Mouse (Mus musculus): Measurements from ENCODE around the gene Amigo3. TPM values are rescaled to one million over a fixed set of nuclear protein-coding genes. Genes with fewer than 3 reads are reported as not detected.

Gene Amigo3
- polyA plus RNA-seq, 1 experiment from 2014 or later: 5.0 TPM

DNA sequence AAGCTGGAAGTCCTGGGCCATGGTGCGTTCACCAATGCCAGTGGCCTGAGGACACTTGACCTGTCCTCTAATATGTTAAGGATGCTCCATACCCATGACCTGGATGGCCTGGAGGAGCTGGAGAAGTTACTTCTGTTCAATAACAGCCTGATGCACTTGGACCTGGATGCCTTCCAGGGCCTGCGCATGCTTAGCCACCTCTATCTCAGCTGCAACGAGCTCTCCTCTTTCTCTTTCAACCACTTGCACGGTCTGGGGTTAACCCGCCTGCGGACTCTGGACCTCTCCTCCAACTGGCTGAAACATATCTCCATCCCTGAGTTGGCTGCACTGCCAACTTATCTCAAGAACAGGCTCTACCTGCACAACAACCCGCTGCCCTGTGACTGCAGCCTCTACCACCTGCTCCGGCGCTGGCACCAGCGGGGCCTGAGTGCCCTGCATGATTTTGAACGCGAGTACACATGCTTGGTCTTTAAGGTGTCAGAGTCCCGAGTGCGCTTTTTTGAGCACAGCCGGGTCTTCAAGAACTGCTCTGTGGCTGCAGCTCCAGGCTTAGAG is 786 bp downstream of the Amigo3 start:
- Histone ChIP-seq H3K27ac (replicated peaks) (peak overlapping the region; percentile 75), H3K9me3 (replicated peaks) (no peaks in the 10 kb centered on the region), H3K4me1 (peaks cover 24% of the 10 kb centered on the region), H3K4me3 (replicated peaks) (no peak overlapping the region), H3K36me3 (peaks cover 68% of the 10 kb centered on the region), H3K27me3 (no peaks in the 10 kb centered on the region), H3K9ac (no peak overlapping the region), H3K4me2 (replicated peaks) (peak overlapping the region; percentile 44; the same call in 1 of the 2 replicates)
- WGBS: 93% methylated on average over 15 of the region's 15 CpGs
- no peak for ATAC-seq (ENCODE audit: insufficient number of reproducible peaks, low FRiP score, low TSS enrichment, low read depth)

DNA sequence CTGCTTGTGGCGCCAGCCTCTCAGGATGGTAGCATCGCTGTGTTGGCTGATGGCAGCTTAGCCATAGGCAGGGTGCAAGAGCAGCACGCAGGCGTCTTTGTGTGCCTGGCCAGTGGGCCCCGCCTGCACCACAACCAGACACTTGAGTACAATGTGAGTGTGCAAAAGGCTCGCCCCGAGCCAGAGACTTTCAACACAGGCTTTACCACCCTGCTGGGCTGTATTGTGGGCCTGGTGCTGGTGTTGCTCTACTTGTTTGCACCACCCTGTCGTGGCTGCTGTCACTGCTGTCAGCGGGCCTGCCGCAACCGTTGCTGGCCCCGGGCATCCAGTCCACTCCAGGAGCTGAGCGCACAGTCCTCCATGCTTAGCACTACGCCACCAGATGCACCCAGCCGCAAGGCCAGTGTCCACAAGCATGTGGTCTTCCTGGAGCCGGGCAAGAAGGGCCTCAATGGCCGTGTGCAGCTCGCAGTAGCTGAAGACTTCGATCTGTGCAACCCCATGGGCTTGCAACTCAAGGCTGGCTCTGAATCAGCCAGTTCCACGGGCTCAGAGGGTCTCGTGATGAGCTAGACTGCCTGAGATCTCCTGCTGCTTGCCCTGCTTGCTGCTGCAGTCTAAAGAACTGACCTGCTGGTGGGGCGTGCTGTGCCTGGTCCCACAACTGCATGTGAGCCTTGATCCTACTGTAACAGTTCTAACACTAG is 1.5 kb downstream of the Amigo3 start:
- Histone ChIP-seq H3K27me3 (no peaks in the 10 kb centered on the region), H3K4me1 (peaks cover 24% of the 10 kb centered on the region), H3K4me3 (replicated peaks) (no peak overlapping the region), H3K27ac (replicated peaks) (no peak overlapping the region; the same call in 1 of the 2 replicates), H3K9ac (no peak overlapping the region), H3K9me3 (replicated peaks) (no peaks in the 10 kb centered on the region), H3K4me2 (replicated peaks) (no peak overlapping the region), H3K36me3 (peaks cover 75% of the 10 kb centered on the region)
- no peak for ATAC-seq (ENCODE audit: insufficient number of reproducible peaks, low FRiP score, low TSS enrichment, low read depth)
- 89% methylated on average over 22 of the region's 22 CpGs for WGBS

DNA sequence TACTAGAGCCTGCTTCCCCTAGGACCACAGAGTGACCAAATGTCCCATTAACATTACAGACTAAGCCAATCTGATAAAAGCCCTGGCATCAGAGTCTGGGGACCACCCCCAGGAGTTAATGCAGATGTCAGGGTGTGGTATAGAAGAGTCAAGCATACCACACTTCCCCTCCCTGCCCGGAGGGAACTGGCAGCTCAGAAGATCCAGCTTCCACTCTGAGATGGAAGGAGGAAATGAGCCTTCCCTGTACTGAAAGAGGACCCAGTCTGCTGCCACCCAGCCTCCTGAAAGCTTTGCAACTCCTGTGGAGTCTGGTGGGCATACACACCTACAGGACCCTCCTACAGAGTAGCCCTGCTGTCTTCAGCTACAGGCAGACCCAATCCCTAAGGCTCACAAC is 2.1 kb downstream of the Amigo3 start:
- whole genome bisulfite sequencing: 82% methylated on average over 1 of the region's 1 CpGs

DNA sequence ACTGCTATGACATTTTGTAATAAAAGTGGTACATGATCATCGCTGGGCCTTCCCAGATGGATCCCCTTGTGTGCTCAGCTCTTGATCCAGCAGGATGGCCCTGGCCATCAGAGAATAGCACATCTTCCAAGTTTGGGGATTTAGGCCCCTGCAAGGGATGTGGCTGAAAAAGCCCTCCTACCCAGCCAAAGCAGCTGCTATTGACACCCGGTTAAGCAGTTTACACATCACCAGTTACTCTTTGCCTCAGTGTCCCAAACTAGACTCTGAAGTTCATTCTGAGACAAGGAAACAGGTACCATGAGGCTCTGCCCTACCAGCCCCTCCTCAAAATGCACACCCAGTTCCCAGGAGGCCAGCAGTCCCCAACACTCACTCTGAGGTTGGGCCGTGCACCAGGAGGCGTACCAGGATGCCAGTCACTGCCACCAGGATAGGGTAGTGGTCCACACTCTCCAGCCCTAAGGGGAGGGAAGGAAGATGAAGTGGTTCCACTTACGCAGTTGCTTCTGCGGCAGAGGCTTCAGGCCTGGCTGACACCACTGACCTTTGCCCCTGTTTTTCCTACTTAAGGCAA is 2.8 kb downstream of the Amigo3 start:
- no peak for ATAC-seq (ENCODE audit: insufficient number of reproducible peaks, low FRiP score, low TSS enrichment, low read depth)
- H3K9me3 ChIP-seq (replicated peaks): no peaks in the 10 kb centered on the region
- H3K4me3 ChIP-seq (replicated peaks): no peak overlapping the region
- H3K4me1 ChIP-seq: peaks cover 14% of the 10 kb centered on the region
- H3K27me3 ChIP-seq: no peaks in the 10 kb centered on the region
- WGBS: 79% methylated on average over 6 of the region's 6 CpGs
- no peak overlapping the region for H3K4me2 ChIP-seq (replicated peaks)
- H3K27ac ChIP-seq (replicated peaks): no peak overlapping the region
- no peak overlapping the region for H3K9ac ChIP-seq
- H3K36me3 ChIP-seq: peaks cover 82% of the 10 kb centered on the region

More for the DNA sequence above, 2.1 kb downstream of the Amigo3 start:
- no peak overlapping the region for H3K27ac ChIP-seq (replicated peaks)
- H3K4me1 ChIP-seq: peaks cover 18% of the 10 kb centered on the region
- no peak overlapping the region for H3K9ac ChIP-seq
- H3K9me3 ChIP-seq (replicated peaks): no peaks in the 10 kb centered on the region
- H3K36me3 ChIP-seq: peaks cover 81% of the 10 kb centered on the region
- no peak overlapping the region for H3K4me2 ChIP-seq (replicated peaks)
- ATAC-seq (ENCODE audit: insufficient number of reproducible peaks, low FRiP score, low TSS enrichment, low read depth): no peak
- H3K4me3 ChIP-seq (replicated peaks): no peak overlapping the region
- H3K27me3 ChIP-seq: no peaks in the 10 kb centered on the region

DNA sequence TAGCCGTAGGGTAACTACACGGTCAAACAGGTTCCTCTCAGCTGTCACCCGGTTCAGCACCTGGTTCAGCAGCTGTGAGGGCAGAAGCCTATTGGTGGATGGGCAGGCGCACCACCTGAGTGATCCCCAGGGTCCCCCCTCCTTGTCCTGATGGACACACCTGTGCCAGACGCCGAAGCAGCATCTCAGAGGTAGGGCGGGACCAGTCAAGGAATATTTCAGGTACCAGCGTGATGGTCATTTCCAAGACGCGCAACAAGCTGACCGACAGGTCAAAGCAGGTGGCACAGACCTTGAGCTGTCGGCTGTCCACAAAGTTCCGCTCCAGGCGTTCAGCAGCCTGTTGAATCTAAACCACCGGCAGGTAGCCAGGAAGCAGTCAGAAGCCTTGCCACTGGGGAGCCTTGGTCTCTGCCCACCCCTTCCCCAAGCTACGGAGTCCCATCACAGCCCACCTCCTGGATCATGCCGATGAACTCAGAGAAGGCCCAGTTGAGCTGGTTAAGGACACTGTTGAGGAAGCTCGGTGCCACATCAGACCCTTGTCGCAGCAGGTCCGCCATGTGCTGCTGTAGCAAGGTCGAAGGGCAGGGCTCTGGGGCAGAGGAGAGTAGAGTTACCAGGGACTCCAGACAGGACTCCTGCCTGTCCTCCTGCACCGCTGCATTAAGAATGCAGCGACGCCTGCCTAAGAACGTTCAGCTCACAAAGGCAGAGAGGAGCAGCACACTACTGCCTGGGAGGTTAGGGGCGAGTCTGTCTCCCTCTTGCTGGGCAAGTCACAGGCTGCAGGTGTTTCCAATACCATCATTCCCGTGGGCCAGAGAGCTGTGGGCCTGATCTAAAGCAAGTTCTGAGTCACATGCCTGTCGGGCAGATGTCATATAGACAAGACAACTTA is 3.7 kb downstream of the Amigo3 start:
- Histone ChIP-seq H3K36me3 (peaks cover 74% of the 10 kb centered on the region), H3K27ac (replicated peaks) (no peak overlapping the region), H3K4me1 (peaks cover 14% of the 10 kb centered on the region), H3K9ac (no peak overlapping the region), H3K27me3 (no peaks in the 10 kb centered on the region), H3K4me2 (replicated peaks) (no peak overlapping the region), H3K9me3 (replicated peaks) (no peaks in the 10 kb centered on the region), H3K4me3 (replicated peaks) (no peak overlapping the region)
- no peak for ATAC-seq (ENCODE audit: insufficient number of reproducible peaks, low FRiP score, low TSS enrichment, low read depth)
- WGBS: 71% methylated on average over 28 of the region's 28 CpGs

DNA sequence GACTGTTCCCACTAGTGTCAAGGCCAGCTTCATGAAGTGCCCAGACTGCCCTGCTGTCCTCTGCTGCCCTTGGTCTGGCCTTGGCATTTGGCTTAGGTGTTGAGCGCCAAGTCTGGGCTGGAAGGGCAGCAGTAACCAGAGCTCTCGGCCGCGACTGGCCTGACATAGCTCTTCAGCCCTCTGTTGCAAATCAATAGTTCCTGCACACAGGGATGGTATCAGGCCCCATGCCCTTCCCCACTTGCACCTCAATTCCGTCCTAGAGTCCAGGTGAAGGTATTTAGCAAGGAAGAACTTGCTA is 4.3 kb downstream of the Amigo3 start:
- no peak for ATAC-seq (ENCODE audit: insufficient number of reproducible peaks, low FRiP score, low TSS enrichment, low read depth)

DNA sequence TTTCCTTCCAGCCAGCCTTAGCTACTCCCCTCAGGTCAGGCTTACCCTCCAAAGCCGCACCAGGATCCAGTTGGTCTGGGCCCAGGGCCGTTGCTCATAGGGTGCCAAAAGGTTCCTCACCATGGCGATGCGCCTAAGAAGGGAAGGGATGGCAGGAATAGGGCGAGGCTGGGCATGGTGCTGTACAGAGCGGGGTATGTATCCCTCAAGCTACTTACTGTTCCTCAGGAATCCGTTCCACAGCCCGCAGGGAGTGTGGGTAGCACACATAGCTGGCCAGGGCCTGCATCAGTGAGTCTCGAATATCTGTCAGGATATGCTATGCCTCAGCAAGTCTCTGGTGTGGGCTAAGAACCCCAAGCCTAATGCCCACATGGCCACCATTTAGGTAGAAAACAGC is 5.3 kb downstream of the Amigo3 start:
- H3K4me2 ChIP-seq (replicated peaks): no peak overlapping the region
- ATAC-seq (ENCODE audit: insufficient number of reproducible peaks, low FRiP score, low TSS enrichment, low read depth): no peak
- WGBS: 89% methylated on average over 9 of the region's 9 CpGs
- no peak overlapping the region for H3K27ac ChIP-seq (replicated peaks)
- no peak overlapping the region for H3K9ac ChIP-seq
- H3K4me1 ChIP-seq: peaks cover 3% of the 10 kb centered on the region
- H3K27me3 ChIP-seq: no peaks in the 10 kb centered on the region
- H3K9me3 ChIP-seq (replicated peaks): no peaks in the 10 kb centered on the region
- H3K4me3 ChIP-seq (replicated peaks): no peak overlapping the region
- peaks cover 87% of the 10 kb centered on the region for H3K36me3 ChIP-seq

More for the DNA sequence above, 4.3 kb downstream of the Amigo3 start:
- Histone ChIP-seq H3K4me2 (replicated peaks) (no peak overlapping the region), H3K27me3 (no peaks in the 10 kb centered on the region), H3K36me3 (peaks cover 76% of the 10 kb centered on the region), H3K4me3 (replicated peaks) (no peak overlapping the region), H3K9ac (no peak overlapping the region), H3K27ac (replicated peaks) (no peak overlapping the region), H3K9me3 (replicated peaks) (no peaks in the 10 kb centered on the region), H3K4me1 (peaks cover 14% of the 10 kb centered on the region)
- 89% methylated on average over 5 of the region's 5 CpGs for WGBS

DNA sequence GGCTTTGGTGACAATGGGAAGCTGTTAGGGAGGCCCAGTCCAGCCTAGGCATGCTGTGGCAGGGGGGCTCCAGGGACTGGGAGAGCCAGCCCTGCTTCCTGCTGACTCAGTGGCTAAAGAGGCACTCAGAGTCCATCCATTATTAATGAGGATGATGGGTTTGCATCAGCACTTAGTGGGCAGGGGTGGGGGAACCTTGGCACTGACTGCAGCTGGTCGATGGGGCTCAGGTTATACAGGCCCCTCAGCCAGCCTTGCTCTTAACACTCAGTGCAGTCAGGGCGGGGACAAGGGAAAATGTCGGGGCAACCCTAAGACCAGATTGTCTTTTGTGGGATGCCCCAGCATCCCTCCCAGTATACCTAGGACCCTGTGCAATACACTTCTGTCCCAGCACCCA is 9.2 kb downstream of the Amigo3 start:
- ATAC-seq (ENCODE audit: insufficient number of reproducible peaks, low FRiP score, low TSS enrichment, low read depth): no peak
- Histone ChIP-seq H3K9ac (no peak overlapping the region), H3K27ac (replicated peaks) (no peak overlapping the region), H3K27me3 (no peaks in the 10 kb centered on the region), H3K36me3 (peaks cover 79% of the 10 kb centered on the region), H3K9me3 (replicated peaks) (no peaks in the 10 kb centered on the region), H3K4me2 (replicated peaks) (no peak overlapping the region), H3K4me3 (replicated peaks) (no peak overlapping the region), H3K4me1 (no peaks in the 10 kb centered on the region)
- WGBS: 96% methylated on average over 3 of the region's 3 CpGs

DNA sequence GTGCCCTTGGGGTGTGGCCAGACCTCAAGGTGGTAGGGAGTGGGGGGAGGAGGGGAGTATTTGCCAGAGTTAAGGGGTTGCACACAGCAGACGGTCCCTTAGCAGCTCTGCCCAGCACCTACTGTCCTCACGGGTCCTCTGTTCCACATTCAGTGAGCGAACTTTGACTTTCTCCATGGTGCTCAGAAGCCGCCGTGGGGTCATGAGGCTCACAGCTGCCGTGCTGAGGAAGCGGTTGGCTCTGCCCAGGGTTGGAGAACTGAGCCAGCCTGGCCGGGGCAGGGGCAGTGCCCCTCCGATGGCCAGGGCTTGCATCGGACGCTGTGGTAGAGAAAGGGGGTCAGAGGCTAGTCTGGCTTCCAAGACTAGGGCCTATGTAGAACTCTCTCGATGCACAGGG is 10.4 kb downstream of the Amigo3 start:
- H3K36me3 ChIP-seq: peaks cover 74% of the 10 kb centered on the region
- H3K4me3 ChIP-seq (replicated peaks): no peak overlapping the region
- H3K9ac ChIP-seq: no peak overlapping the region
- H3K27ac ChIP-seq (replicated peaks): no peak overlapping the region
- WGBS: 87% methylated on average over 12 of the region's 12 CpGs
- H3K9me3 ChIP-seq (replicated peaks): no peaks in the 10 kb centered on the region
- H3K27me3 ChIP-seq: no peaks in the 10 kb centered on the region
- H3K4me1 ChIP-seq: no peaks in the 10 kb centered on the region
- no peak for ATAC-seq (ENCODE audit: insufficient number of reproducible peaks, low FRiP score, low TSS enrichment, low read depth)
- no peak overlapping the region for H3K4me2 ChIP-seq (replicated peaks)

DNA sequence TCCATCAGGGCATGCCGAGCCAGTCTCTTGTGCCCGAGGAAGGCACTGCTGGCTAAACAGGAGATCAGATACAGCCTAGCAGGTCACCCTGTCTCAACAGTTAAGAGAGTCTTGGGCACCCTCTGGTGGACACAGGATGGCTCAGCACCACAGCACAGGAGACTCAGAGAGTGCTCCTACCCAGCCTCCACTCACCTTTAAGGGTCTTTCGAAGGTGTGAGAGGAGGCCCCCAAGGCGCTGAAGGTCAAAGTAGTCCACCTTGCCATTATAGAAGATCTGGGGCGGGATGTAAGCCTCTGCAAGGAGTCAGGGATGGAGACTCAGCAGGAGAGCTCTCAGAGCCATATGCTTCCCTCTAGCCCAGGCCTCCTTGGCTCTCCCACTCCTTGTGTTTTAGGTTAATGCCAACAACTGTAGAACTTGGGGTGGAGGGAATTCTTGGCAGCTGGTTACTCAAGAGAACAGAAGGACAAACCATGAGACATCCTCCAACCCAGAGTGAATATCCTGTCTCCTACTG is 12.6 kb downstream of the Amigo3 start:
- WGBS: 39% methylated on average over 5 of the region's 5 CpGs
- no peak overlapping the region for H3K9ac ChIP-seq
- no peak overlapping the region for H3K27ac ChIP-seq (replicated peaks)
- peaks cover 74% of the 10 kb centered on the region for H3K36me3 ChIP-seq
- no peak for ATAC-seq (ENCODE audit: insufficient number of reproducible peaks, low FRiP score, low TSS enrichment, low read depth)
- no peak overlapping the region for H3K4me2 ChIP-seq (replicated peaks)
- no peaks in the 10 kb centered on the region for H3K27me3 ChIP-seq
- H3K4me1 ChIP-seq: no peaks in the 10 kb centered on the region
- no peak overlapping the region for H3K4me3 ChIP-seq (replicated peaks)
- H3K9me3 ChIP-seq (replicated peaks): no peaks in the 10 kb centered on the region

DNA sequence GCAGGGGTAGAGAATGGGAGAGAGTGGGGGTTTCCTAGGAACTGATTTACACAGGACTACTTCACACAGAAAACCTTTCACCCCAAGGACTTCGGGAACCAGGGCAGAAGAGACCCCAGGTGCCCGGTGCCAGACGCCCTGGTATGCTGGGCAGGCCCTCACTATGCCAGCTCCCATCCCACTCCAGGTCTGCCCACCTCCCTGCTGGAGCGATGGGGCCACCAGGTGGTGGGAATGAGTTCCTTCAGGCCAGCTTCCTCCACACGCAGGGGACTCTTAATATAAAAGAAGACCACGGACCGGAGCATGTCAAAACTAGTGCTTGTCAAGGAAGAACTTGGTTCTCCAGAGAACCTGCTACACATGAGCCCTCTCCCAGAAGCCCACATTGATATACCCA is 14.2 kb downstream of the Amigo3 start:
- Histone ChIP-seq H3K9me3 (replicated peaks) (no peaks in the 10 kb centered on the region), H3K27me3 (no peaks in the 10 kb centered on the region), H3K27ac (replicated peaks) (no peak overlapping the region), H3K36me3 (peaks cover 75% of the 10 kb centered on the region), H3K9ac (no peak overlapping the region), H3K4me2 (replicated peaks) (no peak overlapping the region), H3K4me1 (no peaks in the 10 kb centered on the region), H3K4me3 (replicated peaks) (no peak overlapping the region)
- WGBS: 80% methylated on average over 7 of the region's 7 CpGs
- no peak for ATAC-seq (ENCODE audit: insufficient number of reproducible peaks, low FRiP score, low TSS enrichment, low read depth)

Measured in embryonic facial prominence, embryonic 15.5 days (tissue).